Mouse (Mus musculus) G1E (cell line): ENCODE measurements around the gene Arid3a.

ENCODE experiments used
- CTCF ChIP-seq: IDR thresholded peaks from 2 replicates; pipeline ENCODE4 v1.5.1; 2012; ENCODE audit warnings: low read depth, low read length, inconsistent platforms, mixed read lengths
- POLR2AphosphoS5 ChIP-seq: IDR thresholded peaks from 2 replicates; pipeline ENCODE4 v1.6.1; 2012; ENCODE audit warnings: low read depth, low read length, inconsistent platforms; ENCODE audit not compliant: insufficient replicate concordance
- TAL1 ChIP-seq: conservative IDR thresholded peaks from 2 replicates; pipeline ENCODE4 v1.6.1; 2012; ENCODE audit warnings: low read depth, low read length, inconsistent platforms, mixed read lengths

DNA sequence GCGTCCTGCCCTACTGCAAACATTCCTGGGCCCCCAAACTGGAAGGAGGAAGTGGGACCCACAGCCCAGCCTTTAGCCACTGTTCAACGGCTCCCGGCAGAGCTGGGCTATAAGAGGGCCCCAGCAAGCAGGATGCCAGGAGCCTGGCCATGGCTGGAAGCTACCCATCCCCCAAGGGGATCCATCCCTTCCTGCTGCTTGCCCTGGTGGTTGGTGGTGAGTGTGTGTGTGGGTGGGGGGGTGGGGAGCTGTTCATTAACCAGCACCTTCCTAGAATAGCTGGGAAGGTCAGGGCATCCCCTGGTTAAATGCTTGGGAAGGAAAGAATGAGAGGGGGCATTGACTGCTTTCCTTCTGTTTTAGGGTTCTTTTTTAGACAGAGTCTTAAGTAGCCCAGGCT lies 47.3 kb upstream of the Arid3a start:
- TF ChIP-seq CTCF (no peak), TAL1 (no peak), POLR2AphosphoS5 (no peak)
